Mouse (Mus musculus) stomach, postnatal 0 days (tissue): Measurements from ENCODE around the gene Zc3h6. TPM values are rescaled to one million over a fixed set of nuclear protein-coding genes. Genes with fewer than 3 reads are reported as not detected.

Source experiments
- ATAC-seq: fragments of 200-750 bp; cut with Nextera tagmentation; 2 replicates; pipeline ENCODE4 v1.8.0; 2017; ENCODE audit not compliant: low FRiP score, low TSS enrichment
- DNase-seq: peaks from one replicate; pipeline ENCODE4 v3.0.0-alpha.2; 2016; ENCODE audit warnings: low spot score
- H3K27ac ChIP-seq: fragments of 300-500 bp; sonication (generic); replicated peaks from 2 replicates; pipeline ENCODE4 v1.5.1; 2014; ENCODE audit warnings: mild to moderate bottlenecking, control low read depth
- H3K27me3 ChIP-seq: fragments of 300-500 bp; sonication (generic); 2 replicates; pipeline ENCODE4 v1.6.1; 2014; ENCODE audit warnings: low read length; ENCODE audit not compliant: control insufficient read depth, insufficient read depth
- H3K36me3 ChIP-seq: fragments of 300-500 bp; sonication (generic); 2 replicates; pipeline ENCODE4 v1.6.1; 2014; ENCODE audit warnings: low read length, mixed read lengths; ENCODE audit not compliant: control insufficient read depth, insufficient read depth
- H3K4me1 ChIP-seq: fragments of 300-500 bp; sonication (generic); replicated peaks from 2 replicates; pipeline ENCODE4 v1.6.1; 2014; ENCODE audit warnings: antibody characterized with exemption; ENCODE audit not compliant: control insufficient read depth, insufficient read depth
- H3K4me2 ChIP-seq: fragments of 300-500 bp; sonication (generic); replicated peaks from 2 replicates; pipeline ENCODE4 v1.6.1; 2014; ENCODE audit warnings: low read depth, mild to moderate bottlenecking, control low read depth, moderate library complexity
- H3K4me3 ChIP-seq: fragments of 300-500 bp; sonication (generic); 2 replicates; pipeline ENCODE4 v1.5.1; 2014; ENCODE audit warnings: low read depth, low read length, control low read depth
- H3K9ac ChIP-seq: fragments of 300-500 bp; sonication (generic); 2 replicates; pipeline ENCODE4 v1.6.1; 2014; ENCODE audit warnings: mild to moderate bottlenecking, low read length, control low read depth, mixed read lengths
- H3K9me3 ChIP-seq: fragments of 300-500 bp; sonication (generic); 2 replicates; pipeline ENCODE4 v1.6.1; 2016; ENCODE audit warnings: low read length; ENCODE audit not compliant: control insufficient read depth
- CTCF ChIP-seq: IDR thresholded peaks from 2 replicates; pipeline ENCODE4 v1.5.1; 2016; ENCODE audit warnings: antibody characterized with exemption, low read depth, mild to moderate bottlenecking, moderate library complexity
- EP300 ChIP-seq: optimal IDR thresholded peaks from 2 replicates; pipeline ENCODE3; 2016; ENCODE audit warnings: antibody characterized with exemption
- WGBS: fragments of 180-500 bp; shearing (Covaris S2); extraction: QIAGEN DNeasy Blood & Tissue Kit; methylation state at CpG from one replicate; pipeline ENCODE4 v1.1.7; 2014; 5-methylcytosine and 5-hydroxymethylcytosine counted together
- polyA plus RNA-seq: library from polyadenylated mRNA; unstranded; fragments of >200 nt; fragmentation: Nextera tagmentation; extraction: Ambion mirVana; gene quantifications from 2 replicates; pipeline ENCODE4 v1.2.1, GENCODE M21; 2015

Zc3h6 gene
- polyA plus RNA-seq, 1 experiment from 2014 or later = 2.6 TPM

DNA sequence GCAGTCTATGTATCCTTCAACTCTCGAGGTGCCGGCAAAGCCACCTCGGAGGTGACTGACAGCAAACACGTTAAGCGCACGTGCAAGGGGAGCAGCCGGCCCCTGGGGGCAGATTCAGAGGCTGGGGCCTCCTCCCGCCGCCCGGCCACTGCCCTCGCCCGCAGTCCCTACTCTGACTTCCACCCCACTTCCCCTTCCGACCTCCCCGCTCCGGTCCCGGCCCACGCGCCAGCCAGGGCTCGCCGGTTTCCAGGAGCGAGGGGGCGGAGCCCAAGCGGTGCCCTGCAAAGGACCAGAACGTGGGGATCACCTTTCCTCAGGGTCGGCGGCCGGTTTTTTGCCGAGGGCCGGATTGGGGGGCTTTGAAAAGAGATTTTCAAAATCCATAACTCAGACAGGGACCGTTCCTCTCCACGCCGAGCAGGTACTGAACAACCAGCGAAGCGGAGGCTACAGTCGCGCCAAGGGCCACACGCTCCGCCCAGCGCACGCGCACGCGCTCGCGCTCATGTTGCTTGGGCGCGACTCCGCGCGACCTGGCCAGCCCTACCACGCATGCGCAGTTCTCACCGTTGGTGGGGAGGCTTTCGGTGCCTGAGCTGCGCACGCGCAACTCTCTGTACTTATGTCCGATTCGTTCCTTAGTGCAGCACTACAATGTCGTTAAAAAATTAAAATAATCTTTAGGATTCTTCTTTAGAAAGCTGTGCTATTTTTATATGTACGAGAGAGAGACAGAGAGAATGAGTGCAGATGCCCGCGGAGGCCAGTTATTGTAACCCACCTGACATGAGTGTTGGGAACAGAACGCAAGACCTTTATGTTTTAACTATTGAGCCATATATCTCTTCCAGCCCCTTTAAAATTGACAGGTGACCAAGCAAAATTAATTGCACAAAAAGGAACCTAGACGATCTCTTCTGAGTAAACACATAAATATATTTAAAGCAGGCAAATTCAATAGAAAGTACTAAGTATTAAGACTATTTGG lies 23.4 kb upstream of the Zc3h6 start, which contains the start of gene Zc3h8:
Gene Zc3h8, minus strand, starts transcription at position 540 of the 991 bp plus-strand sequence.
- no peaks in the 10 kb centered on the region for H3K4me1 ChIP-seq
- no peaks in the 10 kb centered on the region for H3K27me3 ChIP-seq
- peak within 1 kb of the TSS; percentile 66 for H3K9ac ChIP-seq
- ATAC-seq = peak; percentile 95
- peak; percentile 97 for DNase-seq
- H3K36me3 ChIP-seq = no peaks in the 10 kb centered on the region
- TF ChIP-seq CTCF = no peak
- no peak for TF ChIP-seq EP300
- H3K27ac ChIP-seq = peak within 1 kb of the TSS; percentile 81
- WGBS = 1% methylated on average over 64 of the region's 65 CpGs
- peak within 1 kb of the TSS; percentile 83 for H3K4me2 ChIP-seq
- no peaks in the 10 kb centered on the region for H3K9me3 ChIP-seq
- peak within 1 kb of the TSS; percentile 76 for H3K4me3 ChIP-seq

GRCm38 (mm10) chr2:128947962-128948588 lies 19.1 kb upstream of the Zc3h6 start:
- no peaks in the 10 kb centered on the region for H3K36me3 ChIP-seq
- DNase-seq = peak; percentile 17
- H3K27ac ChIP-seq = no peak overlapping the region
- no peak overlapping the region for H3K4me2 ChIP-seq
- H3K27me3 ChIP-seq = no peaks in the 10 kb centered on the region
- no peak overlapping the region for H3K4me3 ChIP-seq
- H3K9ac ChIP-seq = no peak overlapping the region
- no peaks in the 10 kb centered on the region for H3K9me3 ChIP-seq
- WGBS = 30% methylated on average over 6 of the region's 6 CpGs
- H3K4me1 ChIP-seq = no peaks in the 10 kb centered on the region
- TF ChIP-seq EP300 (no peak), CTCF (peak; percentile 93)
- no peak for ATAC-seq

- Histone ChIP-seq H3K9me3 (no peaks in the 10 kb centered on the region), H3K4me2 (no peak overlapping the region), H3K27ac (no peak overlapping the region), H3K4me1 (no peaks in the 10 kb centered on the region), H3K9ac (no peak overlapping the region), H3K27me3 (no peaks in the 10 kb centered on the region), H3K36me3 (no peaks in the 10 kb centered on the region), H3K4me3 (no peak overlapping the region)
- DNase-seq (no peak), ATAC-seq (no peak)
- TF ChIP-seq EP300 (no peak), CTCF (no peak)
These were observed 13.0 kb upstream of the Zc3h6 start for GRCm38 (mm10) chr2:128954186-128954585.

DNA sequence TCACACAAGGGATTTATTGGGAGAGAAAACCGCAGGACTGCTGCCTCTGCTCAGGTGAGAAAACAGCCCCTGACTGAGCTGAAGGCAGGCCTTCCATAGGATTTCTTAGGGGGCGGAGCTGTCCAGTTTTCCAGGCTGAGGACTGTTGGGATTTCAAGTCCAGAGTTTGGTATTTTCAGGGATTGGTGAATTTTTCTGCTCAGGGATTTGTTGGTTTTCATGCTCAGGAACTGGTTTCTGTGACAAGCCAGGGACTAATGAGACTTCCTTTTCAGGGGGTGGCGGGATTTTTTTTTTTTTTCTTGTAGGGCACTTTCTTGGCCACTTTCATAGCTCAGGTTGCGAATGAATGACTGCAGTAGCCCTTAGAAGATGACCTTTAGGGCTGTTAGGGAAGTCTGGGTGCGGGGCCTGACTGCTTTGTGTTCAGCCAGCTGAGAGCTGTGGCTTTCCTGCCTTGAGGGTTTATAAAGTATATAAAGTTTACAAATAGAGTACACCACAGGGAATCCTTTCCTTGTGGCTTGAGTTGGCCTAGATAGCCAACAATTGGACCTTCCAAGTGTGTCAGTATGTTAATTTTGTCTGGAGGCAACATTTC lies 1.6 kb upstream of the Zc3h6 start:
- ATAC-seq = no peak
- no peak for TF ChIP-seq CTCF
- no peak for TF ChIP-seq EP300
- H3K9ac ChIP-seq = no peak overlapping the region

DNA sequence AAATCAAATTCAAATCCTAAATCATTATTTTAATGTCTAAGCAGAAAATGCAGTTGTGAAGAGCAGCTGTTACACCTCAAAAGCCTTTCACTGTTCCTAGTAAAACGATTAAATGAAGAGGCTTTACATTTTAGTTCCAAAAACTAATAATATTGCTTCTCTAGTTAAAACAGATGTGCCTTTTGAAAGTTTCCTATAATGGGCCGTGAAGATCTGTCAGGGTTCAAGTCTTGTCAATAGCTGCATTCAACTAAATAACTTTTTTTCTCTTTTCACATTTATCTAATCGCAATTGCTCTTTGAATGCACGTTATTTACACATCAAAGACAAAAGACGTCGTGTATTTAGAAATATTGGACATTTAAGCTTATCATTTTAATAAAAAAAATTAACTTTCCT lies 966 bp upstream of the Zc3h6 start:
- WGBS = 9% methylated on average over 6 of the region's 6 CpGs
- TF ChIP-seq EP300 (no peak), CTCF (no peak)

More for the DNA sequence above, 1.6 kb upstream of the Zc3h6 start:
- peak overlapping the region; percentile 36; the same call in 1 of the 2 replicates for H3K27ac ChIP-seq
- no peak for DNase-seq
- H3K9me3 ChIP-seq = no peaks in the 10 kb centered on the region
- no peak overlapping the region for H3K4me3 ChIP-seq
- H3K36me3 ChIP-seq = no peaks in the 10 kb centered on the region
- WGBS = 58% methylated on average over 5 of the region's 5 CpGs
- H3K27me3 ChIP-seq = no peaks in the 10 kb centered on the region
- H3K4me2 ChIP-seq = no peak overlapping the region
- H3K4me1 ChIP-seq = no peaks in the 10 kb centered on the region

More for the DNA sequence above, 966 bp upstream of the Zc3h6 start:
- H3K9me3 ChIP-seq = no peaks in the 10 kb centered on the region
- peak overlapping the region; percentile 97; the same call in 1 of the 2 replicates for H3K4me3 ChIP-seq
- H3K27me3 ChIP-seq = no peaks in the 10 kb centered on the region
- no peak overlapping the region for H3K27ac ChIP-seq
- H3K9ac ChIP-seq = no peak overlapping the region
- no peaks in the 10 kb centered on the region for H3K4me1 ChIP-seq
- DNase-seq (no peak), ATAC-seq (no peak)
- H3K36me3 ChIP-seq = no peaks in the 10 kb centered on the region
- H3K4me2 ChIP-seq = peak overlapping the region; percentile 44
